Mouse (Mus musculus): ENCODE results near the gene Gm17359. TPM values are rescaled to one million over a fixed set of nuclear protein-coding genes. Genes with fewer than 3 reads are reported as not detected.
A peak's percentile ranks its signal among the peaks of the same experiment; 100 is the strongest.

Gene Gm17359
- total and polyA plus RNA-seq, 2 experiments from 2014 or later: not detected

DNA sequence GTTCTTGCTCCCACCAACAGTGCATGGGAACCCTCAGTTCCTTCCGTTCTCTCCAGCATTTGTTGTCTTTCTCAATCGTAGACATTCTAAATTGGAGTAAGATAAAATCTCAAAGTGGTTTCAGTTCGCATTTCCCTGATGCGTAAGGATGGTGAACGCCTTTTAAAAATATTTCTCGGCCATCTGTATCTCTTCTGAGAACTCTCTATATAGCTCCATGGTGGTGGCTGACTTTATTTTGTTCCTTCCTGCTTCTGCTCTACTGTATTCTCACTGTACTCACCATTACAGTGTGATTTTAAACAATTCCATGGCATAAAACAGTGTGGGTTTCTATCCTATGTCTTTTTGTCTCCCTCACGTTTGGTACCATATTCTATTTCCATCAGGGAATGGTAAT, 26.3 kb upstream of the Gm17359 start:
- Histone ChIP-seq H3K9me3 (replicated peaks; ENCODE audit: control insufficient read depth, low read length) (no peaks in the 10 kb centered on the region; the same call in 1 of the 2 replicates), H3K4me2 (ENCODE audit: low read depth, low read length) (no peak overlapping the region), H3K36me3 (replicated peaks; ENCODE audit: control insufficient read depth, insufficient read depth, low read length) (no peaks in the 10 kb centered on the region), H3K9ac (replicated peaks; ENCODE audit: low read depth, low read length) (no peak overlapping the region), H3K4me3 (ENCODE audit: low read depth, low read length) (no peak overlapping the region), H3K27ac (ENCODE audit: low read depth) (no peak overlapping the region), H3K4me1 (ENCODE audit: control insufficient read depth, insufficient read depth) (no peaks in the 10 kb centered on the region), H3K27me3 (ENCODE audit: control insufficient read depth, insufficient read depth, low read length) (no peaks in the 10 kb centered on the region)
- TF ChIP-seq CTCF (IDR thresholded peaks at IDR 0.05; ENCODE audit: low read depth) (no peak), EP300 (IDR thresholded peaks at IDR 0.05; ENCODE audit: low read depth) (no peak)
- DNase-seq (ENCODE audit: low spot score) (no peak), ATAC-seq (ENCODE audit: insufficient read depth, low read depth) (no peak)
- WGBS: 77% methylated on average over 7 of the region's 7 CpGs

DNA sequence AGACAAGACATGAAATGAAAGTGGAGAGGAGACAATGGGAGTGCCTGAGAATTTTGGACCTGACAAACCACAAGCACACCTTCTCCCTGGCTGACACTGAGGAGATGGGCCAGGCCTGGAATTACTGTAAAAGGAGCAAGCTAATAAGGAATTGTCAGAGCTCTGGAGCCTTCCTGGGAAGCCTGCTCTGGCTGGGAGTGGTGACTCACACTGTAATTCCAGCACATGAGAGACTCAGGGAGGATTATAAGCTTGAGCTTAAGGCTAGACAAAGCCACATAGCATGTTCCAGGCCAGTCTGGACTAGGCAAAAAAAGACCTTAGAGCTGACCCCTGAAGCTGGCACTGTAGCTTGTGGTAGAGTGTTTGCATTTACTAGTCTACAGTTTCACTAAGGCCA, 24.6 kb upstream of the Gm17359 start:
- H3K4me3 ChIP-seq (ENCODE audit: low read depth, low read length): no peak overlapping the region
- H3K36me3 ChIP-seq (replicated peaks; ENCODE audit: control insufficient read depth, insufficient read depth, low read length): no peaks in the 10 kb centered on the region
- H3K4me2 ChIP-seq (ENCODE audit: low read depth, low read length): no peak overlapping the region
- H3K27me3 ChIP-seq (ENCODE audit: control insufficient read depth, insufficient read depth, low read length): no peaks in the 10 kb centered on the region
- no peaks in the 10 kb centered on the region for H3K4me1 ChIP-seq (ENCODE audit: control insufficient read depth, insufficient read depth)
- H3K27ac ChIP-seq (ENCODE audit: low read depth): no peak overlapping the region
- H3K9me3 ChIP-seq (replicated peaks; ENCODE audit: control insufficient read depth, low read length): no peaks in the 10 kb centered on the region; the same call in 1 of the 2 replicates
- TF ChIP-seq CTCF (IDR thresholded peaks at IDR 0.05; ENCODE audit: low read depth) (no peak), EP300 (IDR thresholded peaks at IDR 0.05; ENCODE audit: low read depth) (no peak)
- ATAC-seq (ENCODE audit: insufficient read depth, low read depth) (no peak), DNase-seq (ENCODE audit: low spot score) (no peak)
- no peak overlapping the region for H3K9ac ChIP-seq (replicated peaks; ENCODE audit: low read depth, low read length)

DNA sequence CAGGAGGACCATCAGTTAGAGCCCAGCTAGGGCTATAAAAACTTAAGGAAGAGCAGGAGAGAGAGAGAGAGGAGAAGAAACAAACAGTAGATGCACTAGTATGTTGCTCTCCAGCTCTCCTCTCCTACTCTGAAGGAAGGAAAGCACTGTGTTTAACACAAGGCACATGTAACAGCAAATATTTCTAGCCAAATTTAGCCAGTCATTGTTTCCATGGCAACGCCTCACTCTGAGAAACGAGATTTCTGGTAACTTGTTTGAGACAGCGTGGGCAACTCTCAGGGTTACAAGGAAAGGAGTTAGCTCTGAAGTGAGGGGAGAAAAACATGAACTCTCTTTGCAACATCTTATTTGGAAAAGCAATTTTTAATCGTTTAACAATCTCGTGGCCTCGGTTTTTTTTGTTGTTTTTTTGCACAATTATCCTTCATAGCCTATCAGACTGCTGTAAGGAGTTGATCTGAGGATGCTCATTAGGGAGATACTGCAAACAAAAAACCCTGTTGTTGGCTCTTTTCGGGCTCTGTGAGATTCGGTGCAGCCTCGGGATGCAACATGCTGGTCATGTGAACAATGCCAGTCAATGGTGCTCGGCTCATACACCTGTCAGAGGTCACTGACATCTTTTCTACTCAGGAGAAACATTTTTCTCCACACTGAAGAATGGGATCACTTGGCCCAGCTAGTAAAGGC, 22.3 kb upstream of the Gm17359 start:
- no peaks in the 10 kb centered on the region for H3K36me3 ChIP-seq (replicated peaks; ENCODE audit: control insufficient read depth, insufficient read depth, low read length)
- H3K4me1 ChIP-seq (ENCODE audit: control insufficient read depth, insufficient read depth): no peaks in the 10 kb centered on the region
- WGBS: 64% methylated on average over 10 of the region's 10 CpGs
- H3K4me3 ChIP-seq (ENCODE audit: low read depth, low read length): no peak overlapping the region
- DNase-seq (ENCODE audit: low spot score): no peak
- H3K4me2 ChIP-seq (ENCODE audit: low read depth, low read length): no peak overlapping the region
- H3K27me3 ChIP-seq (ENCODE audit: control insufficient read depth, insufficient read depth, low read length): no peaks in the 10 kb centered on the region
- TF ChIP-seq CTCF (IDR thresholded peaks at IDR 0.05; ENCODE audit: low read depth): no peak
- no peaks in the 10 kb centered on the region for H3K9me3 ChIP-seq (replicated peaks; ENCODE audit: control insufficient read depth, low read length)
- ATAC-seq (ENCODE audit: insufficient read depth, low read depth): no peak
- no peak overlapping the region for H3K9ac ChIP-seq (replicated peaks; ENCODE audit: low read depth, low read length)
- no peak overlapping the region for H3K27ac ChIP-seq (ENCODE audit: low read depth)

DNA sequence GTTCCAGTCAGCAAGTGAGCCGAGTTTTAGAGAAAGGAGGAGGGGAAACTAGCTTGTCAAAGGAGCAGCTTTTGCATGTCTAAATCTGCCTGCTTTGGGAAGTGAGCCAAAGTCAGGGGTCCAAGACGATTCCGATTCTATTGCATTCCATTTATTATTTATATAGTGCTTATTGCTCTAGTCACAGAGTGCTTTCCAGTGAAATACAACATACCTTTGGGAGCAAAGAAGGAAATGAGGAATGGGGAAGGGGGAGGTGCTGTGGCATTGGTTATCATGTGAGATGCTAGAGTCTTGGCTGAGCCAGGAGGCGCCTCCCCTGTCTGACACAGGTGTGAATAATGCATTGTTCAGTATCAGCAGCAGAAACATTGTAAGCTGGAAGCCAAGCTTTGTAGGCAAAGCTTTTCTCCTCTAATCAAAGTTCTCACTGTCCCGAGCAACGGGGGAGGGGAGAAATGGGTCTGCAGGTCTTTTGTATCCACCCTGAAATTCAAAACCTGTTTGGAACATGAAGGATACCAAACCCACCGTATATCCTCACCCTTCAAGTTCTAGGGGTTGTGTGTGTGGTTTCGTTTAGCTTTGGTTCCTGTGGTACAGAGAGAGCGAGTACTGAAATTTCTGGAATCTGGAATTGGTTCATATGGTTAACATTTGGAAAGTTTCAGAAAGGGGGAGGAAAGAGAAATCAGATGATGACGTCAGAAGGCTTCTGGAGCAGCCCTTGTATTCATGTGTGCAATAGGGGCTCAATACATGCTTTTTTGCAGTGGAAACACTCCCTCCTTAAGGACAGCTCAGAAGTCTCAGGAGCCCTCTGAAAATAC, 11.5 kb upstream of the Gm17359 start:
- ATAC-seq (ENCODE audit: insufficient read depth, low read depth) (no peak), DNase-seq (ENCODE audit: low spot score) (peak; percentile 18)
- no peaks in the 10 kb centered on the region for H3K36me3 ChIP-seq (replicated peaks; ENCODE audit: control insufficient read depth, insufficient read depth, low read length)
- no peak overlapping the region for H3K27ac ChIP-seq (ENCODE audit: low read depth)
- H3K4me2 ChIP-seq (ENCODE audit: low read depth, low read length): peak overlapping the region; percentile 34
- 42% methylated on average over 10 of the region's 10 CpGs for WGBS
- TF ChIP-seq CTCF (IDR thresholded peaks at IDR 0.05; ENCODE audit: low read depth): no peak
- no peak for TF ChIP-seq EP300 (IDR thresholded peaks at IDR 0.05; ENCODE audit: low read depth)
- no peaks in the 10 kb centered on the region for H3K27me3 ChIP-seq (ENCODE audit: control insufficient read depth, insufficient read depth, low read length)
- no peaks in the 10 kb centered on the region for H3K9me3 ChIP-seq (replicated peaks; ENCODE audit: control insufficient read depth, low read length)
- no peak overlapping the region for H3K4me3 ChIP-seq (ENCODE audit: low read depth, low read length)
- no peak overlapping the region for H3K9ac ChIP-seq (replicated peaks; ENCODE audit: low read depth, low read length)
- H3K4me1 ChIP-seq (ENCODE audit: control insufficient read depth, insufficient read depth): no peaks in the 10 kb centered on the region

DNA sequence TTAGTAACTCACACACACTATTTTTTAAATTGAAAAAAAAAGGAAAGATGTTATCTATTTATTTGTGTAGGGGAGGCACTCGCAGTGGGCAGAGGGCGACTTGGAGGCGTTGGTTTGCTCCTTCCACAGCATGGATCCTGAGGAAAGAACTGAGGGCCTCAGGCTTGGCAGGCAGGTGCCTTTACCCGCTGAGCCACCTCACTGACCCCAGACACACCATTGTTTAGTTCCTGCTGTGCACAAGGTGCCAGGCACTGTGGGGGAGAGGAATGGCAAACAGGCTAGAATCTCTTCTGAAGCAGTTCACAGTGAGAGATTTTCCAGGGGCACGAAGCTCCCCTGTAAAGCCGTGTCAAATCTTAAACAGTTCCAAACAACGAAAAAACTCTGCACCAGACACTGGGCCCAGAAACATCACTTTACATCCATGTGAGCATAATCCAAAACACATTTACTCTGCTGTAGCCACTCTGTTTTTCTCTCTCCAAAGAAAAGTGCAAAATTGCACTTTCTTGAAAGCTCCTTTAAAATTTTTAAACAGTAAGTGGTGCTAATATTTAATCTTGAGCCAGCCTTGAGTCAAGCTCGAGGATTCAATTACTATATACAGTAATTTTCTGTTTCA, 6.7 kb upstream of the Gm17359 start:
- TF ChIP-seq CTCF (IDR thresholded peaks at IDR 0.05; ENCODE audit: low read depth): no peak
- TF ChIP-seq EP300 (IDR thresholded peaks at IDR 0.05; ENCODE audit: low read depth): no peak
- Histone ChIP-seq H3K9me3 (replicated peaks; ENCODE audit: control insufficient read depth, low read length) (no peaks in the 10 kb centered on the region), H3K27ac (ENCODE audit: low read depth) (no peak overlapping the region), H3K4me1 (ENCODE audit: control insufficient read depth, insufficient read depth) (no peaks in the 10 kb centered on the region), H3K4me2 (ENCODE audit: low read depth, low read length) (no peak overlapping the region), H3K4me3 (ENCODE audit: low read depth, low read length) (no peak overlapping the region), H3K27me3 (ENCODE audit: control insufficient read depth, insufficient read depth, low read length) (no peaks in the 10 kb centered on the region), H3K9ac (replicated peaks; ENCODE audit: low read depth, low read length) (no peak overlapping the region), H3K36me3 (replicated peaks; ENCODE audit: control insufficient read depth, insufficient read depth, low read length) (no peaks in the 10 kb centered on the region)
- ATAC-seq (ENCODE audit: insufficient read depth, low read depth): no peak
- 52% methylated on average over 8 of the region's 8 CpGs for WGBS
- no peak for DNase-seq (ENCODE audit: low spot score)

All from heart, postnatal 0 days (tissue).